Mouse (Mus musculus): ENCODE results near the gene Mdh1. TPM values are rescaled to one million over a fixed set of nuclear protein-coding genes. Genes with fewer than 3 reads are reported as not detected.

The Mdh1 gene
- total and polyA plus RNA-seq, 2 experiments, result 356 to 1,668 TPM

DNA sequence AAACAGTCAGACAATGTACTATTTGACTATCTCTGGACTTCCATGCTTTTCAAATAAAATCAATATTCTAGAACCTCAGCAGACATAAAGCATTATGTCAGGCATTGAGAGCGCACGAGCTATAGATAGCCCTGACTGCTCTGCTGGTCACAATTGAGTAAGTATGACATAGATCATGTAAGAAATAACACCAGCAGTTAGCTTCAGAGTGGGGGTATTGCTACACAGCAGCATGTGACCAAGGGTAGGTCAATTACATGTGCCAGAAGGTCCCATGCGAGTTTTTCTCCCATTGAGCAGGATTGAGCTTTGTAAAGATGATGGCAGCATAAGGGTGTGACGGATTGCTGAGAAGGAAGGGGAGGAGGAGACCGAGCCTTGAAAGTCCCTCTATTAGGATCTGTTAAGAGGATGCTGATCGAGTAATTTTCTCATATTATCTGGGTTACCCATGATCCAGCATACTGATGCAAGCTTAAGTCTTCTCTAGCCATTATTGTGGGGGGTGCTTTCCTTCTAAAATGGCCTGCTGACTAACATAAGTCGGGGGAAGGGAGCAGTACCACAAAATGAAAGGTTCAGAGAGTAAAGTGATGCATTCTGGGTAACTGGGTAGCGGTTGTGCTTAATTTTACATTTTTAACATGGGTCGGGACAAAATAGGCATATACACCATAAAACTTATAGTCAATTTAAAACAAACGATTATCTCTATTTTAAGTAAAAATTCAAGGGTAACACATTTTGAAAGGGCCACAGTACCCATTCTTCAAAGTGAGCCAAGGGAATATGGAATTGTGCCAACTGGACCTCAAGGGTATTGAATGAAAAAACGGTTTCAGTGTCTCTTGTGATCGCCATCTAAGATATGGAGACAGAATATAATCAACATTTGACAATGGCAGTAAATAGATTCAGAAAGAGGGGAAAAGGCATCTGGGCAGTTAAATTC lies 21.7 kb downstream of the Mdh1 start:
- H3K27me3 ChIP-seq (ENCODE audit: control insufficient read depth, insufficient read depth, low read length), result no peaks in the 10 kb centered on the region
- no peak overlapping the region for H3K4me3 ChIP-seq (ENCODE audit: insufficient read depth, low read depth, low read length)
- H3K27ac ChIP-seq (replicated peaks; ENCODE audit: insufficient read depth, low read depth, low read length), result peak overlapping the region; percentile 77
- no peaks in the 10 kb centered on the region for H3K79me2 ChIP-seq (ENCODE audit: control insufficient read depth, insufficient read depth, low read length)
- no peak for DNase-seq (ENCODE audit: extremely low read depth, low read depth, low spot score)
- TF ChIP-seq POLR2A (IDR thresholded peaks at IDR 0.05; ENCODE audit: extremely low read depth, insufficient read depth, low read length) (no peak), CTCF (IDR thresholded peaks at IDR 0.05; ENCODE audit: low read depth, low read length) (no peak)
- H3K36me3 ChIP-seq (ENCODE audit: control insufficient read depth, insufficient read depth, low read length), result no peaks in the 10 kb centered on the region
- peaks cover 14% of the 10 kb centered on the region for H3K4me1 ChIP-seq (ENCODE audit: control insufficient read depth, insufficient read depth, low read length)
- 73% methylated on average over 12 of the region's 12 CpGs for WGBS
- no peak overlapping the region for H3K9ac ChIP-seq (ENCODE audit: low read depth, low read length)

DNA sequence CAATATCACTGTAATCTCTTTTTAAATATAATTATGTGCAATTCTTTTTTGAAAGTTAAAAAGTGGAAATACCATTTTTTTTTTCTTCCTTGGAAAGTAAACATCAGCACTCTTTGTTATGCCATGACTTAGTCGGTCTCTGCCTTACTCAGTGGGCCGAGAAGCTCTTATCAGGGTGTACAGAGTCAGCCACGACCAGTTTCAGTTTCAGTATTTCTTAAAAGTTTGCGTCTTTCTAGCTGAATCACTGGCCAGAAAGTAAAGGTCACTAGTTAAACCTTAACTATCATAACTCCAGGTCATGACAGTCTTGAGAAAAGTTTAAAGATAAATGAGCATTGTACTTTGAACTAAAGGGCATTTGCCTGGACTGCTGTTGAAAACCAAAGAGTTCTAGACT lies 22.4 kb downstream of the Mdh1 start:
- Histone ChIP-seq H3K79me2 (ENCODE audit: control insufficient read depth, insufficient read depth, low read length) (no peaks in the 10 kb centered on the region), H3K4me1 (ENCODE audit: control insufficient read depth, insufficient read depth, low read length) (peaks cover 14% of the 10 kb centered on the region), H3K4me3 (ENCODE audit: insufficient read depth, low read depth, low read length) (peak overlapping the region; percentile 35), H3K36me3 (ENCODE audit: control insufficient read depth, insufficient read depth, low read length) (no peaks in the 10 kb centered on the region), H3K9ac (ENCODE audit: low read depth, low read length) (no peak overlapping the region), H3K27ac (replicated peaks; ENCODE audit: insufficient read depth, low read depth, low read length) (peak overlapping the region; percentile 77), H3K27me3 (ENCODE audit: control insufficient read depth, insufficient read depth, low read length) (no peaks in the 10 kb centered on the region)
- no peak for TF ChIP-seq POLR2A (IDR thresholded peaks at IDR 0.05; ENCODE audit: extremely low read depth, insufficient read depth, low read length)
- TF ChIP-seq CTCF (IDR thresholded peaks at IDR 0.05; ENCODE audit: low read depth, low read length), result no peak
- peak; percentile 98 for DNase-seq (ENCODE audit: extremely low read depth, low read depth, low spot score)
- 2% methylated on average over 4 of the region's 4 CpGs for WGBS

DNA sequence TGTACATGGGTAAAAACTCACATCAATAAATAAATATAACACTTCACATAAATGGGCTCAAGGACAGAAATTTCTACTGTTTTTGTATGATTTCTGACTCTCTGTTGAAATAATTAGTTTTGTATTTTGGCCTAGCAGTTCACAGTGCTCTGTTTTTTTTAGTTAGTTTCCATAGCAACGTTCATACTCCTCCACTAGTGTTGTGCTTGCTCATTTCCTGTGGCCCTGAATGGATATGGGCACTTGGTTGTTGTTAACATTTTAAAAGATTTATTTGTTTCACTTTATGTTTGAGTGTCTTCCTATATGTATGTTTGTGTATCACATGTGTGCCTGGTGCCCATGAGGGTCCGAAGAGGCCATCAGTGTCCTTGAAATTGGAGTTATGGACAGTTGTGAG lies 23.1 kb downstream of the Mdh1 start:
- Histone ChIP-seq H3K79me2 (ENCODE audit: control insufficient read depth, insufficient read depth, low read length) (no peaks in the 10 kb centered on the region), H3K27ac (replicated peaks; ENCODE audit: insufficient read depth, low read depth, low read length) (peak overlapping the region; percentile 13; the same call in 1 of the 2 replicates), H3K9ac (ENCODE audit: low read depth, low read length) (no peak overlapping the region), H3K36me3 (ENCODE audit: control insufficient read depth, insufficient read depth, low read length) (no peaks in the 10 kb centered on the region), H3K4me1 (ENCODE audit: control insufficient read depth, insufficient read depth, low read length) (peaks cover 14% of the 10 kb centered on the region), H3K4me3 (ENCODE audit: insufficient read depth, low read depth, low read length) (no peak overlapping the region), H3K27me3 (ENCODE audit: control insufficient read depth, insufficient read depth, low read length) (no peaks in the 10 kb centered on the region)
- WGBS, result 79% methylated on average over 2 of the region's 2 CpGs
- DNase-seq (ENCODE audit: extremely low read depth, low read depth, low spot score), result peak; percentile 51
- TF ChIP-seq CTCF (IDR thresholded peaks at IDR 0.05; ENCODE audit: low read depth, low read length), result no peak
- TF ChIP-seq POLR2A (IDR thresholded peaks at IDR 0.05; ENCODE audit: extremely low read depth, insufficient read depth, low read length), result no peak

DNA sequence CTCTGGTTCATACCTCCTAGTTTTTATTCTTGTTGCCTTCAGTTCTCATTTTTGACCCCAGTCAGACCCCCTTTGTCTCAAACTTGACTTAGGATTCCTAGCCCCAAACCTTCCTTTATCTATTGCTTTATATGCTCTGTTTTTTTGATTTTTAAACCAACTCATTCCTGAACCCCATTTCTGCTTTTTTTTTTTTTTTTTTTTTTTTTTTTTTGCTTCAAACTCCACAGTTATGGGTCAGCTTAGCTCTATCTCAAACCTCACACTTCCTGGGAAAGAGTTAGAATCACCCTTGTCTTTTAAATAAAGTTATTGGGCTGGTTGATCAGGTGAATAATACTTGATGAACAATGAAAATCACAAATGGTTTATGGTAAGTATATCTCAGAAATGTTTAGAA lies 24.6 kb downstream of the Mdh1 start:
- Histone ChIP-seq H3K9ac (ENCODE audit: low read depth, low read length) (no peak overlapping the region), H3K4me1 (ENCODE audit: control insufficient read depth, insufficient read depth, low read length) (peaks cover 15% of the 10 kb centered on the region), H3K4me3 (ENCODE audit: insufficient read depth, low read depth, low read length) (no peak overlapping the region), H3K79me2 (ENCODE audit: control insufficient read depth, insufficient read depth, low read length) (no peaks in the 10 kb centered on the region), H3K27ac (replicated peaks; ENCODE audit: insufficient read depth, low read depth, low read length) (no peak overlapping the region), H3K27me3 (ENCODE audit: control insufficient read depth, insufficient read depth, low read length) (no peaks in the 10 kb centered on the region), H3K36me3 (ENCODE audit: control insufficient read depth, insufficient read depth, low read length) (no peaks in the 10 kb centered on the region)
- TF ChIP-seq CTCF (IDR thresholded peaks at IDR 0.05; ENCODE audit: low read depth, low read length) (no peak), POLR2A (IDR thresholded peaks at IDR 0.05; ENCODE audit: extremely low read depth, insufficient read depth, low read length) (no peak)
- DNase-seq (ENCODE audit: extremely low read depth, low read depth, low spot score), result no peak

DNA sequence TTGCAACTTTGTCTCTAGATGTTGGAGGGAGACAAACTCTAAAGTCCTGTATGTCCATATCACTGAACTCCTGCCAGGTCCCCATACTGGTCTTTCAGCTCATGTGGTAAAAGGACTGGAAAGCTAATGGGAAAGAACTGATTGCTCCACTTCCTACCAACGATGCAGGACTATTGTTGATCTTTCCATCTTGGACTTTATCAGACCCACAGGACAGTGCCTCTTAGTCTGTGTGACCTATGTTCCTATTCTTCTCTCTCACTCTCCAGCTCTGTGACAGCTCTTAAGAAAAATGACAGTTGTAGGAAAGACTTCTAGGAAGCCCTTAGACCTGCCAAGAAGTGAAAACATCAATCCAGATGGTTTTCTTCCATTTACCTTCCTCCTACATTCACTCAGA lies 25.5 kb downstream of the Mdh1 start:
- H3K4me1 ChIP-seq (ENCODE audit: control insufficient read depth, insufficient read depth, low read length), result peaks cover 16% of the 10 kb centered on the region
- TF ChIP-seq POLR2A (IDR thresholded peaks at IDR 0.05; ENCODE audit: extremely low read depth, insufficient read depth, low read length) (no peak), CTCF (IDR thresholded peaks at IDR 0.05; ENCODE audit: low read depth, low read length) (no peak)
- WGBS, result 12% methylated on average over 1 of the region's 1 CpGs
- peak; percentile 72 for DNase-seq (ENCODE audit: extremely low read depth, low read depth, low spot score)
- no peak overlapping the region; the same call in 1 of the 2 replicates for H3K27ac ChIP-seq (replicated peaks; ENCODE audit: insufficient read depth, low read depth, low read length)
- H3K4me3 ChIP-seq (ENCODE audit: insufficient read depth, low read depth, low read length), result no peak overlapping the region
- no peaks in the 10 kb centered on the region for H3K36me3 ChIP-seq (ENCODE audit: control insufficient read depth, insufficient read depth, low read length)
- no peaks in the 10 kb centered on the region for H3K79me2 ChIP-seq (ENCODE audit: control insufficient read depth, insufficient read depth, low read length)
- no peak overlapping the region for H3K9ac ChIP-seq (ENCODE audit: low read depth, low read length)
- no peaks in the 10 kb centered on the region for H3K27me3 ChIP-seq (ENCODE audit: control insufficient read depth, insufficient read depth, low read length)

DNA sequence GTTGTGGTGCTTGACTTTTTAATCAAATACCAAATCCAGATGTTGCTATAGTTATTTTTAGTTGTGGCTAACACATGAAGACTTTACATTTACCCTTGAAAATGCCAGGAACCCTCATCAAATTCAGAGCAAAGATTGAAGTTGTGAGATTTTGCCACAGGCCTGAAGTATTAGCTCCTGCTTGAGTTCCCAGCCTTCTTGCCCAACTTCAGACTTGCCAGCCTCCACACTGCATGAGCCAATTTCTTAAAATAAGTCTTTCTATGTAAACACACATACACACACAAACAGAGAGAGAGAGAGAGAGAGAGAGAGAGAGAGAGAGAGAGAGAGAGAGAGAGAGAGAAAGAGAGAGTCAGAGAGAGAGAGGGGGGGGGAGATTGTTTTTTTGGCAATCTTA lies 26.2 kb downstream of the Mdh1 start:
- no peak for DNase-seq (ENCODE audit: extremely low read depth, low read depth, low spot score)
- Histone ChIP-seq H3K27me3 (ENCODE audit: control insufficient read depth, insufficient read depth, low read length) (no peaks in the 10 kb centered on the region), H3K9ac (ENCODE audit: low read depth, low read length) (no peak overlapping the region), H3K27ac (replicated peaks; ENCODE audit: insufficient read depth, low read depth, low read length) (no peak overlapping the region), H3K79me2 (ENCODE audit: control insufficient read depth, insufficient read depth, low read length) (no peaks in the 10 kb centered on the region), H3K4me3 (ENCODE audit: insufficient read depth, low read depth, low read length) (no peak overlapping the region), H3K4me1 (ENCODE audit: control insufficient read depth, insufficient read depth, low read length) (peaks cover 15% of the 10 kb centered on the region), H3K36me3 (ENCODE audit: control insufficient read depth, insufficient read depth, low read length) (no peaks in the 10 kb centered on the region)
- TF ChIP-seq POLR2A (IDR thresholded peaks at IDR 0.05; ENCODE audit: extremely low read depth, insufficient read depth, low read length) (no peak), CTCF (IDR thresholded peaks at IDR 0.05; ENCODE audit: low read depth, low read length) (no peak)

All from liver, adult 2 months (tissue).